Mouse (Mus musculus): Measurements from ENCODE around the gene Adarb2.
A peak's percentile ranks its signal among the peaks of the same experiment; 100 is the strongest.

Gene Adarb2

GRCm38 (mm10) chr13:8202681-8203476 is at the start of gene Adarb2:
Adarb2 (plus strand) TSS chr13:8202866.
- DNase-seq = no peak

DNA sequence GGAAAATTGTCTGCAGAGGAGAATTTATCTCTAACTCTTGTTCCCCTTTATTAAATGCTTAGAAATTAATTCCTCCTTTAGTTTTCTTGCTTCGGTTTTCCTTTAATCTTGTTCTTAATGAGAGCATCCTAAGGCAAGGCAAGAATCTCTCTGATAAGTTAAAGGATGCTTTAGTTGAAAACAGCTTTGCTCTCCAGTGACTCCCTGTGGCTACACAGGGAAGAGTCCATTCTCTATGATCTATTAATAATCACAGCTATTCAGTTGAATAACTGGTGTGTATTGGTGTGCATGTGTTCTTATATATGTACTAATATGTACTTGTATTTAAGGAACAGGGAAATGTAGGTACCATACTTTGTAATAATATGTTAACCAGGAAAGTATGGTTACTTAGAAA is 28.9 kb upstream of the Adarb2 start:
- no peak for DNase-seq

DNA sequence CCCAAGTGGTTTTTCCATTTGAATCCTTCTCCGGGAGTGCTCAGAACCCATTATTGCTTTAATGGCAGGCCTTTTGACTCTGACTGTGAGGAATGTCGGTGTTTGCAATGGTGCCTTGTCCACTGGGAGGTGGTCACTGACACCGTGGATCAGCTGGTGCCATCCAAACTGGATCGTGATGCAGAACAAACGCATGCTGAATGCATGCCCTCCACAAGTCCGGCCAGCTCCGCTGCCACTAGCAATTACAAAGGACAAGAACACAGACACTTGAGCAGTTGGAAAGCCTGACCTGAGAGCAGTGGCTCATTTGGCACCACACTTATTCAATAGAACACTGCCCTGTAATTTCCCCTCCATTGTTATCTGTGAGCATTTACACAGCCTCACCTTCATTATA is 10.7 kb upstream of the Adarb2 start:
- DNase-seq = no peak

DNA sequence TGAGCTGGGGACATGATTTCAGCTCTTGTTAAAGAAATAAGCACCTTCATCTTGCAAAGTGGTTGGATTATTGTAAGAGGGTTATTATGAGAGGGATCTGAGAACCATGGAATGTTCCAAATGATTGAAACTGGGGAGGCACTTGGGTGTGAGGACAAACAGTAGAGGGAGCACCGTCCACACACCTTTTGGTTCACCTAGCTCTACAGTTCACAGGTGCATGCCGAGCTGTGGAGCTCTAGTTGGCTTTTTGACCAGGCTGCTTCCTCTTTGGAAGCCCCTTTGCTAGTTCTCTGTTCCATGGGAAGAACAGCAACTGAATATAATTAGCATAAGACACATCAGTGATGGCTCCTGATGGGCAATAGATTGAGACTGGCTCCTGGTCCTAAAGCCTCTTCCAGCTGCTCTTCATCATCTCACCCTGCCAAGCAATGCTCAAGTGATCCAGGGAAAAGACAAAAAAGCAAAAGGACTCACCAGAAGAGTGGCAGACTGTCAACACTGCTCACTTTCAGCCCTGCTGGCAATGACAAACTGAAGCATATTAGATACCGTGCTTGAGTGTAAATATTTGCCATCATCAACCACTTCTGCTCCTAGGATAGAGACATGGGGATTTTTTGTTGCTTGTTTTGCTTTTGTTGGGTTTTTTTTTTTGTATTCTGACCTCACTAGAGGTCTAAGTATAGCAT is 3.3 kb upstream of the Adarb2 start:
- DNase-seq = no peak

DNA sequence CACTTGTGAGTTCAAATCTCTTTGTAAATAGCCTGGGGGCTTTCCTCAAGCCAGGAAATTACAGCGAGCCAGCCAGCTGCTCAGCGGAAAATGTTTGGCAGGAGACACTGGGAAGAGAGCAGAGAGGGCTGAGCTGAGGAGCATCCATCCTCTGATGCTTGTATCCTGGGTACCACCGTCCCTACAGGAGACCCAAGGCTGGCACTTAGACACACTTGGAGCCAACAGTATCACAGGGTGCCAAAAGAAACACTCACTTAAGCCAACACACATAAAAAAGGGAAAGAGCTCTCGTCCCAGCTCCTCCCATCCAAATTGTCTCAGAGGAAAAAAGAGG is 779 bp downstream of the Adarb2 start:
- no peak for DNase-seq

- no peak for DNase-seq
Measured at GRCm38 (mm10) chr13:8207337-8207736, 4.7 kb downstream of the Adarb2 start.

GRCm38 (mm10) chr13:8210776-8211175 is 8.1 kb downstream of the Adarb2 start:
- no peak for DNase-seq

GRCm38 (mm10) chr13:8238871-8239270 is 36.2 kb downstream of the Adarb2 start:
- DNase-seq = no peak

DNA sequence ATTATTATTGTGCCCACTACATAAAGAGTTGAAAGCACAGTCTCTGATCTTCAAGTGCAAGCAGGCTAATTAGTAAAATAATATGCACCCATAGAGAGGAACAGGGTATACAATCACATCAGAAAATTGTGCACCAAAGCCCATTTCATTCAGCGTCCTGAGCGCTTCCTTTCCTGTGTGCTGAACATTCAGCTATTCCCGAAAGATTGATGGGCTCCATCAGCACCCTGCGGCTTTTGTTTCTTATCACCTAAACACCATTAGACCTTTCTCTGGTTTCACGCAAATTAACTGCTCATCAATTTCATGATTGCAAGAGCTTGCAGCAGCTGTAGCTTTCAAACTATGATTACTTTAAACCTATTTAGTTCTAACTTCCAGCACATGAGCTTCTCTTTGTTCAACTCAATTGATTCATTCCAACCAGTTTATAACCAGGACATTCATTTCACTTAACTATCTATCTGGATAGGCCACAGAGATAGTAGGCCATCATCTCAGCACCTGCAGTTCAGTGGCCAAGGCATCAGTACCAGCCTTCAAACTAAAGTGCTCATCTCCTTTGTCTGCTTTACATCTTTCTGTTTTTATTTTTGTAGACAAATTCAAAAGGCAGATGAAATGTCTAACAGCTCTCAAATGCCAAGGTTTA is 45.5 kb downstream of the Adarb2 start:
- no peak for DNase-seq

DNA sequence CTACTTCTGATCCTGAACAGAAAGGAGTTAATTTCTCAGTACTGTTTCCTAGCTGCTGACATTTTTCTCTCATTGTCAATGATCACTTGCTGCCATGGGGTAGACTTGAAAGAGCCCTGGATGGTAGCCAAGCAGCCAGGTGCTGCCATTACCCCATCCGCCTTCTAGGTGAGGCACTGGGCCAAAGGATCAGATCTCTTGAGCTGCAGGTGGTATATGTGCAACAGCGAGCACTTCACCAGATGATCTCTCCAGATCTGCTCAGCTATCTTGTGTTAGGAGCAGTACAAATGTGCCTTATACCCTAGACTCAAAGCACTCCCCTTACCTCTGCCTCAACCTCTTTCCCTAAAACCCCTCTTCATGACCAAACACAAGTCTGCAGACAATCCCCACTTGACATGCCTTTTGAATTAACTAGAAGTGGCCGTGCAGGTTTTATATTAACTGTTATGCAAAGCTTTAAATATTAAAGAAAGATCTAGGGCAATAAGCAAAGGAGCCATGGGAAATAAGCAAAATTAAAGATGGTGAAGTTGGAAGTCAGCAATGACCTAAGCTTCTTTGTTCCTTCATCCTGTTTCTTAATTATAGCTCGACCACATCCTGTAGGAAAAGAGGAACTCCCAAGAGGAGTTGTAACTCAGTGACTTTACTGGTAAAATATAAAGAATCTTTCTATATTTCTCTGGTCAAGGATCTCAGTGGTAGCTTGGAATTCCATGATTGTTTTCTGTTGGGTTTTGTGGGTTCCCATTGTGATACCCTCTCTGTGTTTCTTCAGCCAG is 69.7 kb downstream of the Adarb2 start:
- no peak for DNase-seq

GRCm38 (mm10) chr13:8283116-8283515 is 80.5 kb downstream of the Adarb2 start:
- no peak for DNase-seq

- peak; percentile 2 for DNase-seq
Measured at GRCm38 (mm10) chr13:8316347-8317141, 113.9 kb downstream of the Adarb2 start.

DNA sequence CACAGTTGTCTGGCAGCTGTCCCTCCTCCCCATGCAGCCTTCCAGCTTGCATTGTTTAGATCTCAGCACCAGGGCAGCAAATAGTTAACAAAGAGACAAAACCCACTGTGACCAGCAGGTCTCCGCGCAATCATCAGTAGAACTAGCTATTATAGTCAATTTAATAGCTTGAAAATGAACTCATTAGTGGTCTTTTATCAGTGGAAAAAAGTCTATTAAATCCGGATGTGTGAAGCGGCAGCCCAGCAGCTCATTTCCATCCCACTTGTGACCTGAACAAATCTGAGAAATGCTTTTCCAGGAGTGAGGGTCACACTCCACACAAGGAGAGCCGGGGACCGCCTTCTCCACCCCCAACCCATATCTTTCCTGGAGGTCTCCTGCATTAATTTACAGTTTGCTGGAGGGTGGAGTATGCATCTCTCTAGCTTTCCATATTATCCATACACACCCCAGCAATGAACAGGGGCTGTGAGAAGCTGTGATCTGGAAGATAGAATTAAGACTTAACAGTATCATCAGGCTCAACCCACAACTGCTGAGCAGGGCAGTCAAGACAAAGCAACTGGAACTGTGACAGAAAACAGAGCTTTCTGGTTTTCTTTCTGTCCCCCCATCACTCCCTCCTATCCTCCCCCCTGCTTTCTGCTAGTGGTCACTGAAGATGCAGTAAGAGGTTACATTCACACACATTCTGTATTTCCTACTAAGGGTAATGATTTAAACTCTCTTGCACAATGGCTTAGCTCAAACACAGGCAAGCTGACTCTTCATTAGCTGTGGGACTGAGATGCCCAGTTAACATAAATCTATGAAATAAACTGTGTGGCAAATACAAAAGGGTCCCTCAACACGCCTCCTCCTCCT is 131.2 kb downstream of the Adarb2 start:
- no peak for DNase-seq

GRCm38 (mm10) chr13:8334580-8334979 is 131.9 kb downstream of the Adarb2 start:
- no peak for DNase-seq

- DNase-seq = no peak
Measured at GRCm38 (mm10) chr13:8341086-8341807, 138.6 kb downstream of the Adarb2 start.

- no peak for DNase-seq
Measured at GRCm38 (mm10) chr13:8347147-8347546, 144.5 kb downstream of the Adarb2 start.

- DNase-seq = no peak
Measured at GRCm38 (mm10) chr13:8352341-8352740, 149.7 kb downstream of the Adarb2 start.

DNA sequence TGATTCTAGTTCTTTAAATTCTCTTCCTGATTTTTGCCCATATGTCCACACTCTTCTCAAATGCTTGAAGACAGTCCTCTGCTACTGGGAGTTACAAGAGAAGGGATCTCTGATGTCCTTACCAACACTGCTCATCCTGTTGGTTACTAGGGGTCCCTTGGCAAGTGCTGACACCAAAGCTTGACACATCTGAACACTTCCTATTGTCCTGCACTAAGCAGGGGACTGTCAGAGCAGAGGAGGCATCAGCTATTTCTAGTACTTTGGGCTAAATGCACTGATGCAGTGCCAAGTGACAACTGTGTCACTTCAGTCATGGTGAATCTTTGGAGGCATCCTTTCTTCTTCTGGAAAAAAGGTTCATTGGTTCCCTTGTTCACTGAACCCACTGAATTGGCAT is 150.3 kb downstream of the Adarb2 start:
- DNase-seq = no peak

- DNase-seq = no peak
Measured at GRCm38 (mm10) chr13:8365523-8365922, 162.9 kb downstream of the Adarb2 start.

GRCm38 (mm10) chr13:8366087-8366486 is 163.4 kb downstream of the Adarb2 start:
- no peak for DNase-seq

All from kidney, postnatal 14 days (tissue).